Mouse (Mus musculus) heart, adult 2 months (tissue): ENCODE measurements around the gene Nsun3.

Experiments used
- CTCF ChIP-seq: fragments of 200-600 bp; IDR thresholded peaks from 2 replicates; pipeline ENCODE4 v1.8.1; 2022; ENCODE audit warnings: antibody characterized with exemption, mild to moderate bottlenecking, moderate library complexity
- EP300 ChIP-seq: fragments of 200-500 bp; IDR thresholded peaks from 2 replicates; pipeline ENCODE4 v1.6.1; 2011; ENCODE audit warnings: low read depth, low read length, control low read depth; ENCODE audit not compliant: insufficient read depth

GRCm38 (mm10) chr16:62804621-62805020, 18.0 kb upstream of the Nsun3 start:
- no peak for TF ChIP-seq CTCF
- TF ChIP-seq EP300, result no peak
